Mouse (Mus musculus): Measurements from ENCODE around the gene Gm4301. TPM values are rescaled to one million over a fixed set of nuclear protein-coding genes. Genes with fewer than 3 reads are reported as not detected.
"Not testable (repeated sequence)": the region's sequence is repeated elsewhere in the genome, so short reads cannot be mapped to it uniquely, and the experiment has no call there.

Gene Gm4301
- polyA plus RNA-seq (2015; fragmentation: Nextera tagmentation; extraction: Ambion mirVana) = not detected in 2 replicates

DNA sequence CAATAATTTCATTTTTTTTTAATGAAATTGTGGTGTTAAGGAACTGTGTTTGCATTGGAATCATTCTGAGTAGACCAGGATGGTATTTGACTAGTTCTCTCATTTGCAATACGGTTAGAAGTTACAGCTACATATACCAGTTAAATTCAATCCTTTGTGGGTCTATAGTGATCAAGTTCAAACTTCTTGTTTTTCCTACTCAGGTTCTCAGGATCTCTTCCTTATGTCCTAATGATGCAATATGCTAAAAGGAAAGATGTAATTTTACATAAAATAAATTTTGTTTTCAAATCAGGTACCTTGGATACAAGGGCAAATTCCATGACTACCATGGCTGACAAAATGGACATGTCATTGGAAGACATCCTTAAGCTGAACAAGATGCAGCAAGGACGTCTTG, at the start of gene Gm4301:
Gene Gm4301 (plus strand): TSS at position 301 of the 400 bp plus-strand sequence.
- ATAC-seq (replicated peaks; ENCODE audit: low FRiP score, low read depth); H3K27ac ChIP-seq; H3K9me3 ChIP-seq (replicated peaks; ENCODE audit: low read length); H3K4me2 ChIP-seq (ENCODE audit: low read length); H3K27me3 ChIP-seq (ENCODE audit: insufficient read depth, low read length); H3K9ac ChIP-seq (ENCODE audit: low read depth, low read length); H3K4me1 ChIP-seq (replicated peaks; ENCODE audit: insufficient read depth, low read length); H3K4me3 ChIP-seq (replicated peaks; ENCODE audit: low read depth, low read length); H3K36me3 ChIP-seq (ENCODE audit: insufficient read depth, low read length); DNase-seq (ENCODE audit: low spot score): not testable (repeated sequence)
- no CpG with 5 or more reads among the region's 2 CpGs for WGBS

DNA sequence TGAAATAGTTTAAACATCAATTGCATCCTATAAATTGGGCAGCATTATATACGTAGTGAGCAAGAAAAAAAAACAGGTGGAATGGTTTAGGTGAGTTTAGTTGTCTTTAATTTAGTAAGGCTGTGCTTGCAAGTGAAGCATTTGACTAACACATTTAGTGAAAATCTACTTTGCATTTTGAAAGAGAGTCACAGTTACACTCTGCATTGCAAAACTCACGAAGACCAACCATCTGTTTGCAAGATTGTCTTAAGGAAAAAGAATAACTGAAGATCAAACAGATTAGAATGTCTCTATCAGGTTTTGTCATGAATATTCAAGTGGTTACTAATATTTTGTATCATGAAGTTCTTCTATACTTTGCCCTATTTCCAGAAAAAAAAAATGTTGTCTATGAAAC, 39.4 kb upstream of the Gm4301 start:
- Histone ChIP-seq H3K9ac (ENCODE audit: low read depth, low read length) (no peak overlapping the region), H3K4me2 (ENCODE audit: low read length) (no peak overlapping the region), H3K9me3 (replicated peaks; ENCODE audit: low read length) (no peaks in the 10 kb centered on the region), H3K4me3 (replicated peaks; ENCODE audit: low read depth, low read length) (no peak overlapping the region), H3K27ac (no peak overlapping the region), H3K4me1 (replicated peaks; ENCODE audit: insufficient read depth, low read length) (no peaks in the 10 kb centered on the region), H3K36me3 (ENCODE audit: insufficient read depth, low read length) (no peaks in the 10 kb centered on the region), H3K27me3 (ENCODE audit: insufficient read depth, low read length) (no peaks in the 10 kb centered on the region)
- TF ChIP-seq CTCF (IDR thresholded peaks at IDR 0.05; ENCODE audit: low read depth) = no peak
- ATAC-seq (replicated peaks; ENCODE audit: low FRiP score, low read depth) (no peak), DNase-seq (ENCODE audit: low spot score) (no peak)
- WGBS = 79% methylated on average over 2 of the region's 2 CpGs

DNA sequence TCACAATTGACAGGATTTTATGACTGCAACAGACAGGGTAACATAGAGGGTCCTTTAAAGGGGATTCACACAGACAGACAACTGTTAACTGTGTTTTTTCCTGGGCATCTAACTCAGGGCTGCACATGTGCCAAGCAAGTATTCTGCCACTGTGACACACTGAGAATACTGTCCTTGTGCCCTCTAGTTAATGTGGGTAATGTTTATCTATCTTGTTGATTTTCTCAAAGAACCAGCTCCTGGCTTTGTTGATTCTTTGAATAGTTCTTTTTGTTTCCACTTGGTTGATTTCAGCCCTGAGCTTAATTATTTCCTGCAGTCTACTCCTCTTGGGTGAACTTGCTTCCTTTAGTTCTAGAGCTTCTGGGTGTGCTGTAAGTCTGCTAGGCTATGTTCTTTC, 35.4 kb upstream of the Gm4301 start:
- H3K4me2 ChIP-seq (ENCODE audit: low read length); H3K27me3 ChIP-seq (ENCODE audit: insufficient read depth, low read length); ATAC-seq (replicated peaks; ENCODE audit: low FRiP score, low read depth); H3K4me3 ChIP-seq (replicated peaks; ENCODE audit: low read depth, low read length); DNase-seq (ENCODE audit: low spot score); H3K4me1 ChIP-seq (replicated peaks; ENCODE audit: insufficient read depth, low read length); H3K36me3 ChIP-seq (ENCODE audit: insufficient read depth, low read length); H3K27ac ChIP-seq; H3K9me3 ChIP-seq (replicated peaks; ENCODE audit: low read length); H3K9ac ChIP-seq (ENCODE audit: low read depth, low read length): not testable (repeated sequence)

DNA sequence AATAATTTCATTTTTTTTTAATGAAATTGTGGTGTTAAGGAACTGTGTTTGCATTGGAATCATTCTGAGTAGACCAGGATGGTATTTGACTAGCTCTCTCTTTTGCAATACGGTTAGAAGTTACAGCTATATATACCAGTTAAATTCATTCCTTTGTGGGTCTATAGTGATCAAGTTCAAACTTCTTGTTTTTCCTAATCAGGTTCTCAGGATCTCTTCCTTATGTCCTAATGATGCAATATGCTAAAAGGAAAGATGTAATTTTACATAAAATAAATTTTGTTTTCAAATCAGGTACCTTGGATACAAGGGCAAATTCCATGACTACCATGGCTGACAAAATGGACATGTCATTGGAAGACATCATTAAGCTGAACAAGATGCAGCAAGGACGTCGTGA, 5.1 kb downstream of the Gm4301 start, which contains the start of gene Gm4302:
Gene Gm4302 (plus strand): TSS at position 301 of the 400 bp plus-strand sequence.
- not testable (repeated sequence) for H3K36me3 ChIP-seq (ENCODE audit: insufficient read depth, low read length); ATAC-seq (replicated peaks; ENCODE audit: low FRiP score, low read depth); H3K9me3 ChIP-seq (replicated peaks; ENCODE audit: low read length); H3K27ac ChIP-seq; DNase-seq (ENCODE audit: low spot score); H3K4me1 ChIP-seq (replicated peaks; ENCODE audit: insufficient read depth, low read length); H3K27me3 ChIP-seq (ENCODE audit: insufficient read depth, low read length); H3K4me2 ChIP-seq (ENCODE audit: low read length); H3K9ac ChIP-seq (ENCODE audit: low read depth, low read length); H3K4me3 ChIP-seq (replicated peaks; ENCODE audit: low read depth, low read length)
- WGBS = no CpG with 5 or more reads among the region's 3 CpGs

DNA sequence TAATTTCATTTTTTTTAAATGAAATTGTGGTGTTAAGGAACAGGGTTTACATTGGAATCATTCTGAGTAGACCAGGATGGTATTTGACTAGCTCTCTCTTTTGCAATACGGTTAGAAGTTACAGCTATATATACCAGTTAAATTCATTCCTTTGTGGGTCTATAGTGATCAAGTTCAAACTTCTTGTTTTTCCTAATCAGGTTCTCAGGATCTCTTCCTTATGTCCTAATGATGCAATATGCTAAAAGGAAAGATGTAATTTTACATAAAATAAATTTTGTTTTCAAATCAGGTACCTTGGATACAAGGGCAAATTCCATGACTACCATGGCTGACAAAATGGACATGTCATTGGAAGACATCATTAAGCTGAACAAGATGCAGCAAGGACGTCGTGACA, 10.2 kb downstream of the Gm4301 start, which contains the start of gene Gm4303:
Gene Gm4303 (plus strand): TSS at position 301 of the 400 bp plus-strand sequence.
- H3K4me1 ChIP-seq (replicated peaks; ENCODE audit: insufficient read depth, low read length); H3K36me3 ChIP-seq (ENCODE audit: insufficient read depth, low read length); H3K9me3 ChIP-seq (replicated peaks; ENCODE audit: low read length); H3K9ac ChIP-seq (ENCODE audit: low read depth, low read length); H3K4me2 ChIP-seq (ENCODE audit: low read length); H3K27ac ChIP-seq; H3K4me3 ChIP-seq (replicated peaks; ENCODE audit: low read depth, low read length); DNase-seq (ENCODE audit: low spot score); H3K27me3 ChIP-seq (ENCODE audit: insufficient read depth, low read length); ATAC-seq (replicated peaks; ENCODE audit: low FRiP score, low read depth): not testable (repeated sequence)
- no CpG with 5 or more reads among the region's 3 CpGs for WGBS

DNA sequence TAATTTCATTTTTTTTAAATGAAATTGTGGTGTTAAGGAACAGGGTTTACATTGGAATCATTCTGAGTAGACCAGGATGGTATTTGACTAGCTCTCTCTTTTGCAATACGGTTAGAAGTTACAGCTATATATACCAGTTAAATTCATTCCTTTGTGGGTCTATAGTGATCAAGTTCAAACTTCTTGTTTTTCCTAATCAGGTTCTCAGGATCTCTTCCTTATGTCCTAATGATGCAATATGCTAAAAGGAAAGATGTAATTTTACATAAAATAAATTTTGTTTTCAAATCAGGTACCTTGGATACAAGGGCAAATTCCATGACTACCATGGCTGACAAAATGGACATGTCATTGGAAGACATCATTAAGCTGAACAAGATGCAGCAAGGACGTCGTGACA, 15.3 kb downstream of the Gm4301 start, which contains the start of gene Gm4305:
Gene Gm4305 (plus strand): TSS at position 301 of the 400 bp plus-strand sequence.
- not testable (repeated sequence) for DNase-seq (ENCODE audit: low spot score); ATAC-seq (replicated peaks; ENCODE audit: low FRiP score, low read depth); H3K27ac ChIP-seq

DNA sequence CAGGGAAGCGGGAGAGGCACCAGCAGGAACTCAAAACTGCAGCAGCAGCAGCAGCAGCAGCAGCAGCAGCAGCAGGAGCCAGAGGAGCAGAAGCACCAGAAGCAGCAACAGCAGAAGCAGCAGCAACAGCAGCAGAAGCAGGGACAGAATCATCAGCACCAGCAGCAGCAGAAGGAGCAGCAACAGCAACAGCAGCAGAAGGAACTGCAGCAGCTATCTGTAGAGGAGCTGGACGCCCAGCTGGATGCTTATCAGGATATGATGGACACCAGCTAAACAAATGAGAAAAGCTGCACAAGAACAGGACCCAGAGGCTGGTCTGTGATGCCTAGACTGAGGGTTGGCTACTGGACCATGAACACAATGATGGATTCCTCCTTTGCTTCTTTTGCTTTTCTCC, 21.4 kb downstream of the Gm4301 start:
- H3K9me3 ChIP-seq (replicated peaks; ENCODE audit: low read length); H3K36me3 ChIP-seq (ENCODE audit: insufficient read depth, low read length); H3K27me3 ChIP-seq (ENCODE audit: insufficient read depth, low read length); H3K4me3 ChIP-seq (replicated peaks; ENCODE audit: low read depth, low read length); ATAC-seq (replicated peaks; ENCODE audit: low FRiP score, low read depth); H3K4me1 ChIP-seq (replicated peaks; ENCODE audit: insufficient read depth, low read length); H3K9ac ChIP-seq (ENCODE audit: low read depth, low read length); DNase-seq (ENCODE audit: low spot score); H3K27ac ChIP-seq; H3K4me2 ChIP-seq (ENCODE audit: low read length): not testable (repeated sequence)
- 62% methylated on average over 1 of the region's 2 CpGs for WGBS

More for the DNA sequence above, 15.3 kb downstream of the Gm4301 start, which contains the start of gene Gm4305:
- H3K4me3 ChIP-seq (replicated peaks; ENCODE audit: low read depth, low read length); H3K4me1 ChIP-seq (replicated peaks; ENCODE audit: insufficient read depth, low read length); H3K27me3 ChIP-seq (ENCODE audit: insufficient read depth, low read length); H3K9me3 ChIP-seq (replicated peaks; ENCODE audit: low read length); H3K4me2 ChIP-seq (ENCODE audit: low read length); H3K36me3 ChIP-seq (ENCODE audit: insufficient read depth, low read length); H3K9ac ChIP-seq (ENCODE audit: low read depth, low read length): not testable (repeated sequence)
- no CpG with 5 or more reads among the region's 3 CpGs for WGBS

DNA sequence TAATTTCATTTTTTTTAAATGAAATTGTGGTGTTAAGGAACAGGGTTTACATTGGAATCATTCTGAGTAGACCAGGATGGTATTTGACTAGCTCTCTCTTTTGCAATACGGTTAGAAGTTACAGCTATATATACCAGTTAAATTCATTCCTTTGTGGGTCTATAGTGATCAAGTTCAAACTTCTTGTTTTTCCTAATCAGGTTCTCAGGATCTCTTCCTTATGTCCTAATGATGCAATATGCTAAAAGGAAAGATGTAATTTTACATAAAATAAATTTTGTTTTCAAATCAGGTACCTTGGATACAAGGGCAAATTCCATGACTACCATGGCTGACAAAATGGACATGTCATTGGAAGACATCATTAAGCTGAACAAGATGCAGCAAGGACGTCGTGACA, 25.6 kb downstream of the Gm4301 start, which contains the start of gene Gm4307:
Gene Gm4307 (plus strand): TSS at position 301 of the 400 bp plus-strand sequence.
- not testable (repeated sequence) for H3K27ac ChIP-seq; H3K4me3 ChIP-seq (replicated peaks; ENCODE audit: low read depth, low read length); H3K27me3 ChIP-seq (ENCODE audit: insufficient read depth, low read length); H3K36me3 ChIP-seq (ENCODE audit: insufficient read depth, low read length); ATAC-seq (replicated peaks; ENCODE audit: low FRiP score, low read depth); H3K4me2 ChIP-seq (ENCODE audit: low read length); H3K9ac ChIP-seq (ENCODE audit: low read depth, low read length); DNase-seq (ENCODE audit: low spot score); H3K4me1 ChIP-seq (replicated peaks; ENCODE audit: insufficient read depth, low read length); H3K9me3 ChIP-seq (replicated peaks; ENCODE audit: low read length)
- WGBS = no CpG with 5 or more reads among the region's 3 CpGs

DNA sequence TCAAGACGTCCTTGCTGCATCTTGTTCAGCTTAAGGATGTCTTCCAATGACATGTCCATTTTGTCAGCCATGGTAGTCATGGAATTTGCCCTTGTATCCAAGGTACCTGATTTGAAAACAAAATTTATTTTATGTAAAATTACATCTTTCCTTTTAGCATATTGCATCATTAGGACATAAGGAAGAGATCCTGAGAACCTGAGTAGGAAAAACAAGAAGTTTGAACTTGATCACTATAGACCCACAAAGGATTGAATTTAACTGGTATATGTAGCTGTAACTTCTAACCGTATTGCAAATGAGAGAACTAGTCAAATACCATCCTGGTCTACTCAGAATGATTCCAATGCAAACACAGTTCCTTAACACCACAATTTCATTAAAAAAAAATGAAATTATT, 47.0 kb downstream of the Gm4301 start, which contains the start of gene Gm4312:
Gene Gm4312 (minus strand): TSS at position 101 of the 400 bp plus-strand sequence.
- not testable (repeated sequence) for H3K4me1 ChIP-seq (replicated peaks; ENCODE audit: insufficient read depth, low read length); H3K36me3 ChIP-seq (ENCODE audit: insufficient read depth, low read length); H3K4me2 ChIP-seq (ENCODE audit: low read length); DNase-seq (ENCODE audit: low spot score); ATAC-seq (replicated peaks; ENCODE audit: low FRiP score, low read depth); H3K4me3 ChIP-seq (replicated peaks; ENCODE audit: low read depth, low read length); H3K27me3 ChIP-seq (ENCODE audit: insufficient read depth, low read length); H3K9ac ChIP-seq (ENCODE audit: low read depth, low read length); H3K9me3 ChIP-seq (replicated peaks; ENCODE audit: low read length); H3K27ac ChIP-seq
- no CpG with 5 or more reads among the region's 2 CpGs for WGBS
